Mouse (Mus musculus): ENCODE measurements around the gene Alg13.

- TF ChIP-seq GATA1 (IDR thresholded peaks at IDR 0.05; ENCODE audit: borderline replicate concordance, low read length) (no peak), FLI1 (IDR thresholded peaks at IDR 0.05; ENCODE audit: low read length) (no peak)
These were observed 106.2 kb downstream of the Alg13 start for GRCm38 (mm10) chrX:144423848-144424247.
